Mouse (Mus musculus): Measurements from ENCODE around the gene Adamts4.

Adamts4 gene

GRCm38 (mm10) chr1:171232348-171232747 lies 17.9 kb upstream of the Adamts4 start:
- DNase-seq, result no peak

GRCm38 (mm10) chr1:171232800-171233730 lies 17.2 kb upstream of the Adamts4 start:
- no peak for DNase-seq

GRCm38 (mm10) chr1:171234126-171234525 lies 16.1 kb upstream of the Adamts4 start, which contains the start of gene Fcer1g:
Fcer1g (minus strand) TSS chr1:171234365.
- DNase-seq, result no peak

- no peak for DNase-seq
Observed at GRCm38 (mm10) chr1:171234538-171234937, 15.7 kb upstream of the Adamts4 start.

GRCm38 (mm10) chr1:171235791-171236190 lies 14.4 kb upstream of the Adamts4 start:
- no peak for DNase-seq

- no peak for DNase-seq
Observed at GRCm38 (mm10) chr1:171237438-171237837, 12.8 kb upstream of the Adamts4 start.

- DNase-seq, result peak; percentile 70
Observed at GRCm38 (mm10) chr1:171238463-171238862, 11.8 kb upstream of the Adamts4 start.

- DNase-seq, result peak; percentile 62
Observed at GRCm38 (mm10) chr1:171239992-171240744, 10.1 kb upstream of the Adamts4 start.

GRCm38 (mm10) chr1:171240911-171241310 lies 9.3 kb upstream of the Adamts4 start:
- no peak for DNase-seq

GRCm38 (mm10) chr1:171241952-171242351 lies 8.3 kb upstream of the Adamts4 start:
- DNase-seq, result peak; percentile 66

- no peak for DNase-seq
Observed at GRCm38 (mm10) chr1:171245353-171245752, 4.9 kb upstream of the Adamts4 start.

- DNase-seq, result peak; percentile 99
Observed at GRCm38 (mm10) chr1:171246709-171247452, 3.3 kb upstream of the Adamts4 start.

- no peak for DNase-seq
Observed at GRCm38 (mm10) chr1:171247453-171247841, 2.8 kb upstream of the Adamts4 start.

- DNase-seq, result no peak
Observed at GRCm38 (mm10) chr1:171247916-171248315, 2.3 kb upstream of the Adamts4 start.

- DNase-seq, result no peak
Observed at GRCm38 (mm10) chr1:171248386-171249226, 1.6 kb upstream of the Adamts4 start.

GRCm38 (mm10) chr1:171250680-171251593 lies 716 bp downstream of the Adamts4 start, which contains the start of gene Ndufs2:
Ndufs2 (minus strand) TSS chr1:171251388.
- no peak for DNase-seq

GRCm38 (mm10) chr1:171251594-171252324 lies 1.5 kb downstream of the Adamts4 start:
- DNase-seq, result no peak

GRCm38 (mm10) chr1:171252415-171252814 lies 2.2 kb downstream of the Adamts4 start:
- DNase-seq, result no peak

GRCm38 (mm10) chr1:171256095-171256818 lies 6.0 kb downstream of the Adamts4 start:
- DNase-seq, result peak; percentile 77

All from kidney, adult 9 months (tissue).